Mouse (Mus musculus): ENCODE results near the gene Myo15b.

Myo15b gene

DNA sequence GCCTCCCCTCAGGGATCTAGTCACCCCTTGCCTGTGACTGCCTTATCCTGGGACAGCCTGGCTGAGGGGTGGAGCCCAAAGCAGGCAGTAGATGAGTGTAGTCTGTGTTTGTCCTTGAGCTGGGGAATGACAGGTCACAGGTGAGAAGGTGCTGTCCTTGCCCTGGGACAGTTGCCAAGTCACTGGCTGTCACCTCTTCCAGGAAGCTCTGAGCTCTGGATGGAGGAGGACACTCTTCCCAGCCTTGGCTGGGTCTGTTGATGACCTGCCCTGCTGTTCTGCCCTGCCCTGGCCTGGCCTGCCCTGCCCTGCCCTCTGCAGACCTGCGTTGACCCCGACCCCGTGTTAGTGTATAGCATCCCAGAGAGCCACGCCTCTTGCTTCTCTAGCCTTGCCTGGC is 14.2 kb downstream of the Myo15b start:
- DNase-seq (ENCODE audit: low spot score): no peak

DNA sequence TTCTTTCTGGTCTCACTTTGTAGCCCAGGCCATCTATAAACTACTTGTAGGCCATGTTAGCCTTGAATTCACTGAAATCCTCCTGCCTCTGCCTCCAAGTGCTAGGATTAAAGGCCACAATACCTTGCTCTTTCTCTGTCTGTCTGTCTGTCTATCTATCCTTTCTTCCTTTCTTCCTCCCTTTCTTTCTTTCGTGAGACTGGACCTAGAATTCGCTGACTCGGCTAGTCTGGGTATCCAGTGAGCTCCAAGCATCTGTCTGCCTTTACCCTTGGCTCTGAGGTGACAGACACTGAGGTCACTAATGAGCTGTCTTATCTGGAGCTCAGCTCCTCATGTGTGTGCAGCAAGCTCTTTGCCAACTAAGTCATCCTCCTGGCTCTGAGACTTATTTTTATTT is 17.7 kb downstream of the Myo15b start:
- DNase-seq (ENCODE audit: low spot score): no peak

DNA sequence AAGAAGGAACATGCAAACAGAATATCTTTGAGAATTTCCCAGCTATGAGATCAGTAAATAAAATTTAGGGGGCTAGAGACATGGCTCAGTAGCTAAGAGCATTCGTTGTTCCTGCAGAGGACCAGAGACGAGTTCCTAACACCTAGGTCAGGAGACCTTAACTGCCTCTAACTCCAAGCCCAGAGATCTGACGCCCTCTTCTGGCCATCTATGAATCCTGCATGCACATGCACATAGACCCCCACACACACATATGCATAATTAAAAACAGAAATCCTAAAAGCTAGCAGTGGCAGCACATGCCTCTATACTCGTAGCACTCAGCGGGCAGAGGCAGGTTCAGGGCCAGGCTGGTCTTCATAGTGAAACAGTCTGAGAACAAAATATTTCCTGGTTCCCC is 18.2 kb downstream of the Myo15b start:
- DNase-seq (ENCODE audit: low spot score): no peak

DNA sequence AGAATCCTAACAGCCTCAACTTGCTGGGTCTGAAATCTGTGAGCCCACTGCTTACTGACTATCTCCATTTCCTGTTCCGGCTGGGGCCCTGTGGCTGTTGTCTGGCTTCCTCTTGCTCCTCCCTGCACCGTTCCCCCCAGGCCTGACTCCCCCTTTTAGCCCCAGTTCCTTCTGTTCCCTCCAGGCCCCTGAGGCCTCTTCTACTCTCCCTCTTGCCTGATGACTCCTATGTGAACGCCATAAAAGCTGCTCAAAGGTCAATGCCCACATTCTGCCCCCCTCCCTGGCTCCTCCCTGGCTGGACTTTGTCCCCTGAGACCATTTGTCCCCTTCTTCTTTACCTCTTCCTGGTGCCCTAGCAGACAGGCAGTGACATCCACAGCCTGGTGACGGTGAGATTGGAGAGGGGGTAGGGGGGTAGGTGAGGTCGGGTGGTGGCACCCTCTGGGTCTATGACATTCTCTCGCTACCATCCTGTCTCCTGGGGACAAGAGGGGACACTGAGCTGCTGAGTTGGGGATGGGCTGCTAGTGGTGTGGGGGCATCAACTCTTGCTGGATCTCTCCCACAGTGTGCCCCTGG is 19.1 kb downstream of the Myo15b start:
- no peak for DNase-seq (ENCODE audit: low spot score)

DNA sequence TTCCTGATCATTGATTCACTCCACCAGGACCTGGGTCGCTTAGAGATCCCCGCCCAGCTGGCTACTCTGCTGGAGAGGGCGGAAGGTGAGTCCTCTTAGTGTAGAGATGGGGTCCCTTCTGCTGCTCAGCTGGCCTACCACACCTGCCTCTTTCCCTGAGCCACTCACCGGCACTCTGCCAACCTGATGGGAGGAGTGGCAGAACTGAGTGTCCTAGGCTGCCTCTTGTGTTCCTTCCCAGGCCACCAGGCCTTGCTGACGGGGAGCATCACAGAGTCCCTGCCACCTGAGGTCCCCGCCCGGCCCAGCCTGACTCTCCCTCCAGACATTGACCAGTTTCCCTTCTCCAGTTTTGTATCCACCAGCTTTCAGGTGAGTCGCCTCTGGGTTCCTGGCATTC is 19.9 kb downstream of the Myo15b start:
- no peak for DNase-seq (ENCODE audit: low spot score)

DNA sequence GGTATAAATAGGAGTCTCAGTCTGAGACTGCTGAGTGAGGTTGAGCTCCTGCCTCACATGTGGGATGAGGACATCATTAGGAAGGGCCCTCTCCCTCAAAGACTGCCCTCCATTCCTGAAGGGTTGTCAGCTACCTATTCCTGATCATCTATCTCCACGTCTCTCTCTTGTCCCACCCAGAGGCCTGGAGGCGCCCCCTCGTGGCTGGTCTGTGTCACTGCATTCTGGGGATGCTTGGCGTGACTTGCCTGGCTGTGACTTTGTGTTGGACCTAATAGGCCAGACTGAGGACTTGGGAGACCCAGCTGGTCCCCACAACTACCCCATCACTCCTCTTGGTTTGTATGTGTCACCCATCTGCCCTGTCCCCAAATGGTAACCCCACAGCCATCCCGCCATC is 22.8 kb downstream of the Myo15b start:
- DNase-seq (ENCODE audit: low spot score): no peak

DNA sequence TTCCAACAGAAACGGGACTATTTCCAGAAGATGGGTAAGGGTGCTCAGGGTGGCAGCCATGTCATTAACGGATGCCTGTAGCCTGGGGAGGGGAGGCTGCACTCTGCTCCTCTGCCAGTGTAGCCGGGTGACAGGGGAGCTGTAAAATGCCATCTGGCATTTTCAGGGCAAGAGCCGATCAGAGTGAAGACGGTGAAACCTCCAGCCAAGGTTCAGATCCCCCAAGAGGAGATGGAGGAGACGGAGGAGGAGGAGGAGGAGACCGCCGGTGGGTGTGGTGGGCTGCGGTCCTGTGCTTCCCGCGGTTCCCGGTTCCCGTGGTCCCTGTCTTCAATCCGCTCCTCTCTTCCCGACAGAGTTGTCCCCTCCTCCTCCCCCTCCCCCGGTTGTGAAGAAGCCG is 25.0 kb downstream of the Myo15b start:
- no peak for DNase-seq (ENCODE audit: low spot score)

DNA sequence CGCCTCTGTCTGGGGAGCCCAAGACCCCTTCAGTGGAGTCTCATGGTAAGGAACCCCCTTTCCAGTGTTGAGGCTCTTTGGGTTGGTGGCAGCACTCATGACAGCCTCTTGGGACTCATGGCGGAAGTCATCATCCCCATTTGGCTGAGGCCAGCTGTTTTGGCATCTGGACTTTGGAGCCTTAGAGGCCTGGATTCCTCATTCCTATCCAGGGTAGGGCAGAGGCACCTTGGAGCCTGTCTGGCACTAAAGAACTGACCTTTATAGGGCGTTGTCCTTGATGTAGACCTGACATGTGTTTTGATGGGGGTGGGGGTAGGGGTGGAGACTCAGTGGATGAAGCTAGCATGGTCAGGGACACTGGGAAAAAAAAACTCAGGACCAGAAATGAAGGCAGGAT is 26.2 kb downstream of the Myo15b start:
- DNase-seq (ENCODE audit: low spot score): no peak

DNA sequence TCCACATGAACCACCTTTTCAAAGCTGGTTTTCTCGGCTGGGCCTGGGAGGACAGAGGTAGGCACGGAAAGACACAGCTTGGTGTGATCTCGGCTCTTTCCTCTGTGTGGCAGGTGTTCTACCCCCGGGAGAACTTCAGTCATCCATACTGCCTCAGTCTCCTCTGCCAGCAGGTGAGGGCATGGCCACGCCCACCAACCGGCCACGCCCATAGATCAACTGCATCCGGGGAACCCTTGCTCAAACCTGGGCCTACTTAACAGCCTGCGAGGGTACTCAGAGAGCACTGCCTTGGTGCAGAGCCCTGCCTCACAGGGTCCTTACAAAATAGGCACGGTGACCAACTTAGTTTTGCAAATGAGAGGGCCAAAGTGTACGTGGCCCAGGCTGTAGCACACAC is 27.1 kb downstream of the Myo15b start:
- DNase-seq (ENCODE audit: low spot score): no peak

DNA sequence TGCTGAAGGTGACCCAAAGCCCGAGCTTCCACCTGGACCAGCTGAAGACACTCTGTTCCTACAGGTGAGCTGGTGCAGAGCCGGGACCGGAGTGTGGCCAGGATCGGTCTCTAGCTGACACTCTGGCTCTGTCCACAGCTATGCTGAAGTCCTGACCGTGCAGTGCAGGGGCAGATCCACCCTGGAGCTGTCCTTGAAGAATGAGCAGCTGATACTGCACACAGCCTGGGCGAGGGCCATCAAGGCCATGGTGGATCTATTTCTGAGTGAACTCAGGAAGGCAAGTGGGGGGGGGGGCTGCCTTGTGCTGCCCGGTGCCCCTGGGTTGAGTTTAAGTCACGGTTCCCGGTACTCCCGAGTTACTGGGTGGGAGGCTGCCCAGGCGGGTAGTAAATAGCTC is 28.2 kb downstream of the Myo15b start:
- no peak for DNase-seq (ENCODE audit: low spot score)

DNA sequence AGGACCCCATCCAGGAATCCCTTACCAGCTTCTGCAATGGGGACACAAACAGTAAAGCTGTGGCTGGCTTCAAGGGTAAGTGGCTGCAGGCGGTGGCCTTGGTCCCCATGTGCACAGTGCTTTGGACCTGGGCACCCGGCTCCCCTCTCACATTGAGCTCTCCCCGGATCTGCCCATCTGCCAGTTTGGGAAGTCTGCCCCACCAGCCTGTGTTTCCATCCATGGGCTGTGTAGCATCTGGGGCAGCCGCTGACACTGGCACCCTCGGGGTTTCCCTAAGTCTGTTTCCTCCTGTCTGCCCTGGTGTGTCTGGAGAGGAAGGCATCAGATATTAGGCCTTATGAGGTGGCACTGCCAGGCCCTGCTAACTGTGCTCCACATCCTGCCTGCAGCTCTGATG is 29.8 kb downstream of the Myo15b start:
- no peak for DNase-seq (ENCODE audit: low spot score)

DNA sequence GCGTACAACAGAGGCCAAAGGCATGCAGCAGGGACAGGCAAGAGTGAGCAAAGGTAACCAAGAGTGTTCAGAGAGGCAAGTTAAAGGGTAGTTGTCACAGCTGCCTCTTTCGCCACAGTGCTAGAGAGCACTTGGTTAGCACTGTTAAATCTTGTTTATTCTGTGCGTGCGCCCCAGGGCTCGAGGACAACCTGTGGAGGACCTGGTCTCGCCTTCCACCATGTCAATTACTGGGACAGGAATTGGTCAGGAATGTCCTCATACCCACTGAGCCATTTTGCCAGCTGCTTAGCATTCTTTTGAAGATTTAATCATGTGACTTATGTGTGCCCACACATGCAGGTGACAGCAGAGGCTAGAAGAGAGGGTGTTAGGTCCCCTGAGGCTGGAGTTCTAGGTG is 31.0 kb downstream of the Myo15b start:
- no peak for DNase-seq (ENCODE audit: low spot score)

DNA sequence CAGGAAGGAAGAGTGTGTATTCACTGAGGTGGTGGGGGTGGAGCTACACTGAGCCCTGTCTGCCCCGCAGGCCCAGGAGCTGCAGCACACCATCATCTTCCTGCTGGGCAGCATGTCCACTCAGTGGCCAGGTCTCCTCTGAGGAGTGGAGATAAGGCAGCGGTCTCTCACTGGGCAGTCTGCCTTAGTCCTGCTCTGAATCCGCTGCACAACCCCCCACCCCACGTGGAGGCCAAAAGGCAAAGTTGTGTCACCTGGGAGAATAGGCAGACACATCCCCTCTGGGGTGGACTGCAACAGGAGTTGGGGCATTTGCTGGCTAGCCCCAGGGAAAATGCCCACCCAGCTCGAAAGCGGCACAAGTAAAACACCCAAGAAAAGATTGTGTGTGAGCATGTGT is 34.0 kb downstream of the Myo15b start:
- DNase-seq (ENCODE audit: low spot score): no peak

DNA sequence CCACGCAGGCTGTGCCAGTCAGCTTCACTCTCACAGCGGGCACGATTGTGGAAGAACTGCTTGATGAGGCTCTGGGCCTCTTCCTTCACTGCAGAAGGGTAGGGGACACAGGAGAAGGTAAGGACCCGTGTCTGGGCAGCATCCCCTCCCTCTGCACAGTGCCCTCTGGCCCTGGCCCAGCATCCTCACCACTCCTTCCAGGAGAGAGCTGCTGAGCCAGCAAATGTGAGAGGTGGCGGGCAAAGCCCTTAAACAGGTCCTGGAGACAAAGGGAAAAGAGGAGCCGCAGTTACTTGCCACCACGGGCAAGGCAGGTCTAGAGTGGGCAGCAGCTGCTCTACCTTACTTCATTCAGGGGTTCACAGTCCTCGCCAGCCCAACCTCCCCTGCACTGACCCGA is 34.9 kb downstream of the Myo15b start:
- DNase-seq (ENCODE audit: low spot score): no peak

DNA sequence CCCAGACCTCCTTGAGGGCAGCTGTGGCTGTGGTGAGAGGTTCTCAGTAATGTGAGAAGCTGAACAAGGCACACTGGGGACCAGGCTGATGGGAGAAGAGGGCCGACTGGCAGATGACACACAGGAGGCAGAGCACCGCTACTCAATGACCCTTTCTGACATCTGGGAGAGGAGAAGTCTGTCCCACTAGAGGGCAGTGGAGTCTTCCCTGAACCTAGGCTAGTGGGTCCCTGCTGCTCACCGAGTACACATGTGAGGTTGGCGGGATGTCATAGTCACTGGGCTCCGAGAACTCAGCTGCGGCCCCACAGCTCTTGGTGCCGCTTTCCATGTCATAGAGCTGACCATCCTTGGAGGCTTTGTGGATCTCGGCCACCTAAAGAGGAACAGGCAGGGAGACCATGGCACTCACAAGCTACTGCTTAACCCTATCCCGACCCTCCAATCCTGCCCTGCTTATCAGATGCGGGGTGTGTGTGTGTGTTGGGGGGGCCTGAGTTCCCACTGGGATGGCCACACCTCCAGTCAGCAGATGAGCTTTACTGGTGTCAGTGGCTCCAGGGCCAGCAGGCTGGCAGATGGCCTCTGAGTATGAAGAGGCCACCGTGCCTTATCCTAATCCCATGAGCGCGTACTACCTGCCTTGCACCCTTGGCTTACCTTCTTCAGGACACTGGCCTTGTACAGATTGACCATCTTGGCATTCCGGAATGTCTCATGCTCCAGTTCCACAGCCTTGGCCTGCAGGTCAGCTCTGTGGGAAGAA is 36.7 kb downstream of the Myo15b start:
- DNase-seq (ENCODE audit: low spot score): no peak

DNA sequence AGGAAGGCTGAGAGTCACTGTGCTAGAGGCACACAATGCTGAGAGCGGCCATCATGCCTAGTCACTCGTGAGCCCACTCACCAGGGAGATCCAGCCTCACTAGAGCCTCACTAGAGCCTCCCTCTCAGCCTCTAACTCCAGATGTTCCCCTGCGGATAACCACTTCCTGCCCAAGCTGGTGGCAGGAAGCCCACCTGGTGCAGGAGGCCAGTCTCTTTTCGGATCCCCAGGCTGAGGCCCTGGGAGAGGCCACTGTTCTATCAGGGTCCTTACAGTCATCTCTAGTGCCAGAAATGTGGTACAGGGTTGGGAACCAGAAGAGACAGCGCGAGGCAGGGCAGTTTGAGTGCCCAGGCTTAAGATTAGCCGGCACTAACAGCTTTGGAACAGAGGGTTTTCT is 40.2 kb downstream of the Myo15b start:
- DNase-seq (ENCODE audit: low spot score): no peak

DNA sequence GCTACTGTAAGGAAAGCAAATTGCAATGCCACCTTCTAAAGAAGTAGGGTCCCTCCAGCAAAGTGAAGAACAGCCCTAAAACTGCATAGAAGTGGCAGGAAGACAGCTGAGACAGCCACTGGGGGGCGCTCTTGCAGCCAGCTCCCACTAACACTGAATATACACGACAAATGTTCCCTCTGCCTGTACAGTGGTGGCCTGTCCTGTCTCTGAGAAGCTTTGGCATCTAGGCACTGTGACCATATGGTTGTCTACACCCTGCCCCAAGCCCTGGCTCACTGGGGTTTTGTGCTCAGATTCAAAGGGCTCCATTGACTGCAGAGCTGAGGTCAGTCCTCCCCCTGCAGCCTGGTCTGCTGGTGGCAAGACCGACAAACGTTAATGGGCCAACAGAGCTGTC is 40.7 kb downstream of the Myo15b start:
- no peak for DNase-seq (ENCODE audit: low spot score)

DNA sequence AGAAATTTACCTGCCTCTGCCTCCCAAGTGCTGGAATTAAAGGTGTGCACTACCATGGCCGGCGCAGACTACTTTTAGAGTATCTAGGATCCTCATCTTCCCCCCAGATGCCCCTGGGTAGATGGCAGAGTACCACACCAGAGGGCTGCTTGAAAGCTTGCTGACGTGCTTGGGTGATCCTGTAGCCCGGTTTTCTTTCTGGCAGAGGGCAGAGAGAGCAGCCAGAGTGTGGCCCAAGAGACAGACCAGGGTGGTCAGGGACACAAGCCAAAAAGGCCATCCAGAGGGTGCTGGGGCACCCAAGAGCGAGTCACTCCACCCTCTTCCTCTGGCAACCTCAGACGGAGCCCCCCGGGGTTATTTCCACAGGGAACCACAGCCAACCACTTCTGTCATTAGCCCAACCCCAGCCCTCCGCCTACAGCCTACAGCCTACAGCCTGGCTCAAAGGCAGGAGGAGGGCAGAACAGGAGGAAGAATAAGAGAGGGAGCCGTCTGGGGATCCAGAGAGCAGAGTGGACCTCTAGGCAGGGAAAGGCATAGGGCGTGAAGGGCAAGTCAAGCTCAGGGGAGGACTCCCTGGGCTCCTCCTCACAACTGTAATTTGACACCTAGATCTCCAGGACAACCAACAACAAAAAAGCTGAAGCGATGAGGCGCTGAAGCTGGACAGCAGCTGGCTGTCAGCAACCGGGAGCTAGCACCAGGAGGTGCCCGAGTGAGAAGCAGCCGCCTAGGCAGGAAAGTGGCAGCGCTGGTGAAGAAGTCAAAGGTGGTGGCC is 41.5 kb downstream of the Myo15b start, which contains the start of gene Smim5:
TSS of gene Smim5 (plus strand) at position 481 of the 781 bp plus-strand sequence.
- peak; percentile 52 for DNase-seq (ENCODE audit: low spot score)

DNA sequence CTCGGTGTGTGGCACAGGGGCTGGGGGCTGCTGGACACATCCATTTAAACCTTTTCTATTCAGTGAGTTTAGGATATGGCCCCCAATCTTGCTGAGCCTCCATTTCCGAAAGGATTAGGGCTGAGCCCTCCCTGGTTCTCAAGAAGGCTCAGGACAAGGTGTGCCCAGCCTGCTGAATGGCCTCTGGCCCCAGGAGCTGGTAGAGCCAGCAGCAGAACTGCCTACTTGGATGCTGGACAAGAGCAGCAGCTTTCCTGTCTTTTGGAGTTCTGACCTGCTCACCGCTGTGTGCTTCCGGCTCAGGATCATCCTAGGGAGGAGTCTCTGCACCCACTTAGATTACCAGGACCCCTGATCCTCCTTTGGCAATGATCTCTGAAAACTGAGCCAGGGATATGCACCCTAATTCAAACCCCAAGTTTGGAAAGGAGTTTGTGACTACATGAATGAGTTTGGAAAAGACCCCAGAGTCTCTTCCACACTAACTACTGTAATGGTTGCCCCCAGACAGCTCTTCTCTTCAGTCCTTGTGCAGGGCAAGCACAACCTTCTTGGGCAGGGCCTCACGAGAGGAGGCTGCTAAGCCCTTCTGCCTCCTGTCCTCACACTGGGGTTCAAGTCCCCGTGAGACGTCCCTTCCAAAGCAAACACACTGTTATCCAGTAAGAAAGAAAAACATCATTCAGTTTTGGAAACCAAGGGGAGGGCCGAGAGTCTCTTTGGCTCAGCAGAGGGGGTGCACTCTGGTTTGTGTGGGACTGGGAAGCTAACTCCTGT is 42.5 kb downstream of the Myo15b start:
- no peak for DNase-seq (ENCODE audit: low spot score)

DNA sequence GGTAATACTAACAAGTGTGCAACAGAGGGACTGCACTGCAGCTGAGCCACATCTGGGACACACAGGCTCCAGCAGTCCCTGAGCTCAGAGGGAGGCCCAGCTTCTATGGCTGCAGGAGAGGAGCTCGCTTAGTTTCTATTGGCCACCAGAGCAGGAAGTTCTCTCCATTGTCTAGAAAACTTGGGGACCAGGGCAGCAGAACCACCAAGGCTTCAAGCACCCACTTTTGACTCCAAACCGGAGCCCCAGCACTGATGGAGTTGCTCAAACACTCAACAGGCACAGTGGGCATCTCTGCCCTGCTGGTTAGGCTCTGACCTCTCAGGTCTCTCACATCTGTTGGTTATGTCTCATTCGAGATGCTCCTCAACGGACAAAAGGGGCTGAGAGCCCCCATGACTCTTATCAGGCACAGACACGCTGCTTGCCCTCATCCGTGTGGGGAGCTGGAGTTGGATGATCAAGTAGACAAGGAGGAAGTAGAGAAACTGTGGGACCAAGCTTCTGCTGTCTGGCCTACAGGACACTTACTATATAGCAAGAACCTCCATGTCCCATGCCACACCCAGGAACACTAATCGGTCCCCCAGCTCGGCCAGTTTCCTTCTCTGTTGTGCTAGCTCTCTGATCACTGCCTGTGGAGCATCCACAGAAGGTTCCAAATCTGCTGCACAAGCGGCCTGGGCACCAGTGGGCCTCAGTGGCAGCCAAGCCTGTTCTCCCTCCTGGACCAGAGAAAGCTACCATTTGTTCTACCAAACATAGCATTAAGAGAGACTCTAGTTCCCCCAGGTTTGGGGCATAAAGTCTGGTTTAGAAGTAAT is 43.3 kb downstream of the Myo15b start:
- no peak for DNase-seq (ENCODE audit: low spot score)

DNA sequence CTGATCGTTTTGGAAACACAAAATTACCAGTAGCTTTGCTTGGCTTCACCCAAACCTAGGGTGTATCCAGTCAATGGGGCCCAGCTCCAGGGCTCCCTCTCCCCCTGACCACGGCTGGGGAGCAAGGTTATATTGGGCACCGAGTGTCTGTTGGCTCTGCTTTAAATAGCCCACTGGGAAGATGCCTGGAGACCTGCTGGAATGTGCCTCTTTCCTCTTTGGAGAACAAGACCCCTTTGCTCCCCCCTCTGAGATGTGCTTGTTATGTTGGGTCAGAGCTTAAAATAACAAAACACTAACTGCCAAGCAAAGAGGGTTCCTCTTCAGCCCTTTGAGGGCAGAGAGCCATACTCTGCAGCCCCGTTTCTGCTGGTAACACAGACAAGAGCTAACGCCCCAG is 44.0 kb downstream of the Myo15b start:
- no peak for DNase-seq (ENCODE audit: low spot score)

DNA sequence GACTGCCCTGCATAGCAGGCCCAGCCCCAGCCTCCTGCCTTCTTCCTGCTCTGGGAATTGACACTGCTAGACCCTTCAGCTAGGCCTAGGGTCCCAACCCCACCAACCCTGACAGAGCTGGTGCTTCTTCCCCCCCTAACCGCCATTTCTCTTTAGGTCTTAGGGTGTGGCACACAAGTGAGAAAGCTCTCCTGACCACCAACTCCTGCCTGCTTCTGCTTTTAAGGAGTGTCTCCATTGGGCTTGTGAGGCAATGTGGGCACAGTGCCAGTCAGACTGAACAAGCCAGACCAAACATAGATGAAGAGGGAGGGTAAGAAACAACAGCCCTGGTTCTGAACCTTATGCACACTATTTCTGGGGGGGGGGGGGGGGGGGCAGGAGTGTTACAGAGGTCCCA is 44.6 kb downstream of the Myo15b start:
- DNase-seq (ENCODE audit: low spot score): peak; percentile 59

Measured in ovary, postnatal 14 days (tissue).